19 mouse cellular contexts compared by ENCODE assay signal in the genomic region with DNA sequence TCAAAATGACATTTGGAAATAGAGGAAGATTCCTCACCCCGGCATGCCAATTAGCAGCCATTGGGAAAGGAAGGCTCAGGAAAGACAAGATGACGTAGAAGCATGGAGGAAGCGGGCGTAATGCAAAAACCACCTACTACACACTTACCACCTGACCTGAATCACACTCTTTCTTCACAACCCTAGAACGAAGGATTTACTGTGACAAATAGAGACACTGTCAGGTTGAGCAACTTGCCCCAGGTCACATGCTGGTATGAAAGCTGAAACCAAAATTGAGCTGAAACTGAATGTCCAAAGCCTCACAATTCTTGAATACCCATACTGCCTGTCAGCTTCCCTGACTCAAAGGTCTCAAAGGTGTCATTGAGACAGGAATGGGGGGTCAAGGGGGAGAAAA. TPM values are rescaled to one million over a fixed set of nuclear protein-coding genes. Genes with fewer than 3 reads are reported as not detected.
A peak's percentile ranks its signal among the peaks of the same experiment; 100 is the strongest.
DNase-seq lines count a peak whose midpoint lies in the region; TF ChIP-seq lines count a peak whose summit lies in the region.
"Had no signal": no experiment of that assay in that cellular context is flagged by ENCODE, and none has a peak within 500 bp of the region (broad histone marks: within the 10 kb centered on the region; RNA-seq: fewer than 3 reads in every experiment).

No protein-coding gene starts in this region.

- WGBS in bone marrow, adult 2 months: 50% methylated on average over 5 of the region's 5 CpGs

- intact Hi-C loops in left cerebral cortex, adult 2 months (cut with DNase I): no loop called here
- intact Hi-C loops in left cerebral cortex, postnatal 14 days (cut with DNase I): no loop called here

- H3K27ac ChIP-seq in left cerebral cortex, adult 2 months: peak overlapping the region; percentile 84
- H3K27ac ChIP-seq in bone marrow, adult 2 months (ENCODE audit: control insufficient read depth, insufficient read depth, low read depth, low read length, poor library complexity): 0 out of 2 replicates have a peak overlapping the region, but pooled peaks have one; percentile 4
- H3K27ac ChIP-seq: hindbrain, embryonic 15.5 days; kidney, embryonic 15.5 days; midbrain, embryonic 12.5 days; neural tube, embryonic 12.5 days had no signal

- peak; percentile 50 for DNase-seq in adrenal gland, adult 2 months
- no peak for DNase-seq in adrenal gland, postnatal 14 days
- DNase-seq in left cerebral cortex, adult 2 months (ENCODE audit: extremely low spot score in 1 of 2, low spot score in 2 of 2): no peak
- no peak for DNase-seq in left cerebral cortex, postnatal 14 days (ENCODE audit: low spot score in 2 of 2)
- no peak for DNase-seq in urinary bladder, adult 18-20 months (ENCODE audit: low spot score in 2 of 2)
- no peak for DNase-seq in thymus, adult 18-20 months
- DNase-seq: cerebellum, postnatal 10 days; heart, adult 18-20 months; heart, postnatal 36 days; kidney, postnatal 4 days; lung, adult 2 months; lung, postnatal 4 days; right cerebral cortex, postnatal 14 days had no signal

- TF ChIP-seq CTCF in left cerebral cortex, adult 2 months (IDR thresholded peaks at IDR 0.05): no peak
- no peak for TF ChIP-seq CTCF in bone marrow, adult 2 months (IDR thresholded peaks at IDR 0.05; ENCODE audit: control insufficient read depth, insufficient read depth, low read length)

- H3K4me3 ChIP-seq in left cerebral cortex, adult 2 months: no peak overlapping the region
- H3K4me3 ChIP-seq in bone marrow, adult 2 months (replicated peaks; ENCODE audit: control insufficient read depth, low read depth, low read length): no peak overlapping the region
- peak overlapping the region; percentile 84 for H3K4me3 ChIP-seq in megakaryocyte, embryonic 14.5 days (replicated peaks)
- H3K4me3 ChIP-seq: hindbrain, embryonic 15.5 days; kidney, embryonic 15.5 days; midbrain, embryonic 12.5 days; neural tube, embryonic 12.5 days had no signal

- peaks cover 1% of the 10 kb centered on the region for H3K4me1 ChIP-seq in bone marrow, adult 2 months (ENCODE audit: control insufficient read depth, insufficient read depth, low read length)
- H3K4me1 ChIP-seq in megakaryocyte, embryonic 14.5 days: peaks cover 98% of the 10 kb centered on the region

- H3K9me3 ChIP-seq in megakaryocyte, embryonic 14.5 days: no peaks in the 10 kb centered on the region
- H3K9me3 ChIP-seq: hindbrain, embryonic 15.5 days; kidney, embryonic 15.5 days; midbrain, embryonic 12.5 days; neural tube, embryonic 12.5 days had no signal

- no peaks in the 10 kb centered on the region for H3K27me3 ChIP-seq in megakaryocyte, embryonic 14.5 days (replicated peaks)
- H3K27me3 ChIP-seq: hindbrain, embryonic 15.5 days; kidney, embryonic 15.5 days; midbrain, embryonic 12.5 days; neural tube, embryonic 12.5 days had no signal

- peaks cover 97% of the 10 kb centered on the region for H3K36me3 ChIP-seq in megakaryocyte, embryonic 14.5 days (replicated peaks; ENCODE audit: low read length)
- H3K36me3 ChIP-seq: hindbrain, embryonic 15.5 days; midbrain, embryonic 12.5 days; neural tube, embryonic 12.5 days had no signal

- TF ChIP-seq POLR2A in bone marrow, adult 2 months (IDR thresholded peaks at IDR 0.05; ENCODE audit: borderline replicate concordance, control insufficient read depth, low read depth, low read length): no peak

RNA-seq across cellular contexts. Expression of gene Zeb2, which starts 31.5 kb away (rescaled TPM):
- total RNA-seq in adrenal gland, adult 2 months (2021): 100 to 1,000 TPM; 162 to 223 TPM
- polyA plus RNA-seq in adrenal gland, adult 2 months (2012; rRNA removed): 9.8 and 12.4 TPM in 2 replicates
- total RNA-seq in adrenal gland, postnatal 14 days (2021): 153 and 158 TPM in 2 replicates
- total RNA-seq in left cerebral cortex, adult 2 months (2021): 100 to 1,000 TPM; 156 to 181 TPM
- total RNA-seq in left cerebral cortex, postnatal 14 days (2021): 100 to 1,000 TPM; 199 to 209 TPM
- 116 and 143 TPM in 2 replicates for polyA plus RNA-seq in bone marrow, adult 2 months (2011; ENCODE audit: insufficient read depth, insufficient read length, low replicate concordance, missing spikeins)
- polyA plus RNA-seq in megakaryocyte, embryonic 14.5 days (2012; ENCODE audit: insufficient read depth, low replicate concordance): 14.4 and 20.1 TPM in 2 replicates
